Mouse (Mus musculus): Measurements from ENCODE around the gene Ripply2.
A peak's percentile ranks its signal among the peaks of the same experiment; 100 is the strongest.

Ripply2 gene

GRCm38 (mm10) chr9:87025764-87026163 is 10.4 kb downstream of the Ripply2 start:
- no peak for DNase-seq (ENCODE audit: low spot score)

- DNase-seq (ENCODE audit: low spot score): peak; percentile 43
Measured at GRCm38 (mm10) chr9:87027423-87028084, 12.2 kb downstream of the Ripply2 start.

- DNase-seq (ENCODE audit: low spot score): no peak
Measured at GRCm38 (mm10) chr9:87032196-87032595, 16.9 kb downstream of the Ripply2 start.

- no peak for DNase-seq (ENCODE audit: low spot score)
Measured at GRCm38 (mm10) chr9:87034831-87035580, 19.7 kb downstream of the Ripply2 start.

GRCm38 (mm10) chr9:87049425-87049824 is 34.1 kb downstream of the Ripply2 start:
- DNase-seq (ENCODE audit: low spot score): no peak

- DNase-seq (ENCODE audit: low spot score): no peak
Measured at GRCm38 (mm10) chr9:87055547-87056235, 40.4 kb downstream of the Ripply2 start.

GRCm38 (mm10) chr9:87062337-87062736 is 47.0 kb downstream of the Ripply2 start:
- DNase-seq (ENCODE audit: low spot score): no peak

DNA sequence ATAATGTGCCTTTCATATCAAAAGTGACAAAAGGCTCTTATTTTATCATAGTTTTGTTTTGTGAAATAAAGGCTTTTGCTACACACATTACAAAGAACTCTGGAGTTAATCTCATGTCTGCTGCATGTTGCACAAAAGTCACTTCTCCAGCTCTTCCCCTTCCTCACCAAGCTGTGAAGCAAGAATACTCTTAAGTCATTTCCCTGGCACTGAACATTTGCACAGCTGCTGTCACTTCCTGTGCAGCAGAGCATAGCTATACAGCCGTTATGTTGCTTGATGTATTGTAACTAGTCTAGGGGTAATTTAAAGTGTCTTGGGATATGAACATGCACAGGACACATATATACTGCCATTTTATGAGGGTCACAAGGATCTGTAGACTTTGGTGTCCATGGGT is 52.8 kb downstream of the Ripply2 start:
- no peak for DNase-seq (ENCODE audit: low spot score)

Data from ovary, postnatal 14 days (tissue).